Mouse (Mus musculus): ENCODE data around the gene Golm1. TPM values are rescaled to one million over a fixed set of nuclear protein-coding genes. Genes with fewer than 3 reads are reported as not detected.

The Golm1 gene
- polyA plus RNA-seq, 2 experiments = 25.5 to 43.3 TPM

DNA sequence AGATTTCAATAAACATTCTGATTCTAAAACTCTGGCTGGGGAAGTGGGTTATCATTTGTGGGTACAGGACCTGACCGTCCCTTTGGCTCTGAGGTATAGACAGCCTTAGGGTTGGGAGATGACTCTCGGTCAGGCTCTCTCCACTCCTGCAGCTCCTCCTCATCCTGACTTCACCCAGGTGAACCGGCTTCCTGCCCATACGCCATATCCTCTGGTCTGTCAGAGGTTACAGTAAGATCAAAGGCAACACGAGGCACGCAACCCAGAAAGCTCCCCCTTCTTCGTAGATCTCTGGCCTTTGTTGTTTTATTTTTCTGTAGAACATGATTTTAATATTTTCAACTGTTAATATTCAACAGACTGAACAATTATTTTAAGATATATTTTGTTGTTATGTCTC lies 20.2 kb upstream of the Golm1 start:
- TF ChIP-seq EP300 (IDR thresholded peaks at IDR 0.05; ENCODE audit: low read depth) (no peak), CTCF (IDR thresholded peaks at IDR 0.05; ENCODE audit: low read depth) (no peak)
- no peak overlapping the region for H3K4me2 ChIP-seq (ENCODE audit: low read depth)
- no peaks in the 10 kb centered on the region for H3K4me1 ChIP-seq (replicated peaks; ENCODE audit: control insufficient read depth in 2 of 2, insufficient read depth in 2 of 2, low read length in 1 of 2)
- H3K9me3 ChIP-seq (ENCODE audit: control insufficient read depth, low read length) = no peaks in the 10 kb centered on the region
- no peaks in the 10 kb centered on the region for H3K36me3 ChIP-seq (replicated peaks; ENCODE audit: control insufficient read depth, insufficient read depth, low read depth)
- WGBS (ENCODE audit: insufficient replicate concordance) = 78% methylated on average over 7 of the region's 7 CpGs
- H3K27me3 ChIP-seq (ENCODE audit: control insufficient read depth, insufficient read depth, low read length) = no peaks in the 10 kb centered on the region
- no peak overlapping the region for H3K9ac ChIP-seq (replicated peaks)
- ATAC-seq (ENCODE audit: insufficient read depth) = no peak
- H3K4me3 ChIP-seq (ENCODE audit: insufficient read depth in 1 of 2, low read depth in 2 of 2, low read length in 2 of 2) = no peak overlapping the region
- no peak for DNase-seq (ENCODE audit: low read depth in 3 of 3, low spot score in 3 of 3)
- no peak overlapping the region for H3K27ac ChIP-seq

DNA sequence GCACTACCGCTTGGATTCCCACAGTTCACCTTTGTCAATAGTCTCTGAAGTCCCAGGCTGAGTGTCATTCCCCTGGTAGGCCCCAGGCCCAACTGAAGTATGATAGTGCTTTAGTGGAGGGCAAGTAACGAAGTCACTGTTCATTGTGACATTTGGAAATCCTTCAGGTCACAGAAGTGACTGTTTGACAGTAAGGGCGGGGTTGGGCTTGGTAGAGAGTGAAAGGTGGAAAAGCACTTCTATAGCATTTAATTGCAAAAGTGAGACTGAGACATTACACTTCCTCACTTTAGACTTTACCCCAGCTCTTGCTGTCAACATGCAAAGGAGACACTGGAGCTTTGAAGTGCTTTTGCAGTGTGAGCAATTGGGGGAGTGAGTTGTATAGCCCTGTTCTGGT lies 18.4 kb upstream of the Golm1 start, which contains the start of gene 4921517D22Rik:
Gene 4921517D22Rik, minus strand, starts transcription at position 101 of the 400 bp plus-strand sequence.
- 61% methylated on average over 3 of the region's 3 CpGs for WGBS (ENCODE audit: insufficient replicate concordance)
- Histone ChIP-seq H3K27ac (no peak within 1 kb of the TSS), H3K4me2 (ENCODE audit: low read depth) (no peak within 1 kb of the TSS), H3K9ac (replicated peaks) (no peak within 1 kb of the TSS), H3K4me1 (replicated peaks; ENCODE audit: control insufficient read depth in 2 of 2, insufficient read depth in 2 of 2, low read length in 1 of 2) (0 out of 4 replicates have a peak, but pooled peaks cover 0 to 2% of the 10 kb centered on the region in 2 experiments), H3K36me3 (replicated peaks; ENCODE audit: control insufficient read depth, insufficient read depth, low read depth) (no peaks in the 10 kb centered on the region), H3K27me3 (ENCODE audit: control insufficient read depth, insufficient read depth, low read length) (no peaks in the 10 kb centered on the region; the same call in 1 of the 2 replicates), H3K4me3 (ENCODE audit: insufficient read depth in 1 of 2, low read depth in 2 of 2, low read length in 2 of 2) (no peak within 1 kb of the TSS), H3K9me3 (ENCODE audit: control insufficient read depth, low read length) (no peaks in the 10 kb centered on the region)
- no peak for DNase-seq (ENCODE audit: low read depth in 3 of 3, low spot score in 3 of 3)
- TF ChIP-seq CTCF (IDR thresholded peaks at IDR 0.05; ENCODE audit: low read depth) (no peak), EP300 (IDR thresholded peaks at IDR 0.05; ENCODE audit: low read depth) (no peak)
- ATAC-seq (ENCODE audit: insufficient read depth) = no peak

DNA sequence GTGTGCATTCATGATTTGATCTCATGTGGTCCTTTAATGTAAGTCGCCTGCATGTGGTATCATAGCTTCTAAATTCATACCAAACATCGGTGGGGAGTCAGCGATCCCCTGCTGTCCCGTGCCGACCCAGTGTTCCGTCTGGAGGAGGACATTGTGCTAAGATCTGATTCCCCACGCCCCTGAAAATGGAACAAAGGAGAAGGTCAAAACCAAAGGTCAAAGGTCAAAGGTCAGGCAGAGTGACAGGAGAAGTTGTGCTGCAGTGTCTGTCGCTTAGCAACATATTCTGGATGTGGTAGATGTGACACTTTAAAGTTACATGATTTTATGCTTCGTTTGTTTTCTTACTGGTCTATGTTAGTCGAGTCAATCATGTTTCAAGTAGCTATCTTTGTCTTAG lies 15.9 kb upstream of the Golm1 start:
- DNase-seq (ENCODE audit: low read depth in 3 of 3, low spot score in 3 of 3) (no peak), ATAC-seq (ENCODE audit: insufficient read depth) (no peak)
- no peaks in the 10 kb centered on the region; the same call in 1 of the 2 replicates for H3K27me3 ChIP-seq (ENCODE audit: control insufficient read depth, insufficient read depth, low read length)
- no peak overlapping the region for H3K27ac ChIP-seq
- TF ChIP-seq EP300 (IDR thresholded peaks at IDR 0.05; ENCODE audit: low read depth) = no peak
- TF ChIP-seq CTCF (IDR thresholded peaks at IDR 0.05; ENCODE audit: low read depth) = no peak
- no peaks in the 10 kb centered on the region for H3K9me3 ChIP-seq (ENCODE audit: control insufficient read depth, low read length)
- 67% methylated on average over 10 of the region's 10 CpGs for whole genome bisulfite sequencing (ENCODE audit: insufficient replicate concordance)
- H3K36me3 ChIP-seq (replicated peaks; ENCODE audit: control insufficient read depth, insufficient read depth, low read depth) = no peaks in the 10 kb centered on the region
- H3K4me2 ChIP-seq (ENCODE audit: low read depth) = no peak overlapping the region
- H3K4me3 ChIP-seq (ENCODE audit: insufficient read depth in 1 of 2, low read depth in 2 of 2, low read length in 2 of 2) = no peak overlapping the region
- no peak overlapping the region for H3K9ac ChIP-seq (replicated peaks)
- H3K4me1 ChIP-seq (replicated peaks; ENCODE audit: control insufficient read depth in 2 of 2, insufficient read depth in 2 of 2, low read length in 1 of 2) = 0 out of 4 replicates have a peak, but pooled peaks cover 0 to 2% of the 10 kb centered on the region in 2 experiments

DNA sequence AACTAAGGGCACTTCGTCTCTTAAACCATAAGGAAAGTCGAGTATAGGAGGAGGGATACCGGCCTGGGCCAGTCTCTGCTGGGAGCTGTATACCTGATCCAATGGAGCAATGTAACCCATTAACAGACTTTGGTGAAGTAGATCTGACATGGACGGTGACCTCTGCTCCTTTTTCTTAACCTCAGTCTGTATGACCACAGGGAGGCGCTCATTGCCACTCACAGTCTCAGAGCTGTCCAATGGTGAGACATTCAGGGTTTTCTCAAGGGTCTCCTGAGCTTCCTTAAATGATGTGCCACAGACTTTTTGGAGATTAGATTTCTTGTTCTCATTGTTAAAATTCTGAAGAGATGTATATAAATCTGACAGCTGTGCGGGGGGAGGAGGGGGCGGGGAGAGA lies 15.0 kb upstream of the Golm1 start:
- TF ChIP-seq EP300 (IDR thresholded peaks at IDR 0.05; ENCODE audit: low read depth) (no peak), CTCF (IDR thresholded peaks at IDR 0.05; ENCODE audit: low read depth) (no peak)
- WGBS (ENCODE audit: insufficient replicate concordance) = 77% methylated on average over 7 of the region's 7 CpGs
- no peak overlapping the region for H3K9ac ChIP-seq (replicated peaks)

DNA sequence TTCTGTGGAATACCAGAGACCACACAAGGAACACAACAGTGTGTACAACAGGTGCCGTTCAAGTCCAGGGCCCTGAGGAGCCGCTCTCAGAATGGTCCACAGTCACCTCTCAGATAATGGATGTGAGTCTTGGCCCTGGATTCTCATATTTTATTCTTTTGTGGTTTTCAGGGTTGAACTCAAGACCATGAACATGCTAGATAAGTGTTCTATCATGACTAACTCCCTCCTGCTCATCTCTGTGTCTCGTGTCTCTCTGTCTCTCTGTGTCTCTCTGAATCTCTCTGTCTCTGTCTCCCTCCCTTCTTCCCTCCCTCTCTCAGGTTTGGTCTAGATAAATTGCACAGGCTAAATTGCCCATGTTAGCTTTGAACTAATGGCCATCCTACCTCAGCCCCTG lies 14.2 kb upstream of the Golm1 start:
- ATAC-seq (ENCODE audit: insufficient read depth) (no peak), DNase-seq (ENCODE audit: low read depth in 3 of 3, low spot score in 3 of 3) (no peak)
- H3K27me3 ChIP-seq (ENCODE audit: control insufficient read depth, insufficient read depth, low read length) = no peaks in the 10 kb centered on the region; the same call in 1 of the 2 replicates
- no peaks in the 10 kb centered on the region for H3K9me3 ChIP-seq (ENCODE audit: control insufficient read depth, low read length)
- H3K36me3 ChIP-seq (replicated peaks; ENCODE audit: control insufficient read depth, insufficient read depth, low read depth) = no peaks in the 10 kb centered on the region
- no peak overlapping the region for H3K9ac ChIP-seq (replicated peaks)
- H3K27ac ChIP-seq = no peak overlapping the region
- H3K4me2 ChIP-seq (ENCODE audit: low read depth) = no peak overlapping the region
- 51% methylated on average over 3 of the region's 3 CpGs for WGBS (ENCODE audit: insufficient replicate concordance)
- 0 out of 4 replicates have a peak, but pooled peaks cover 0 to 2% of the 10 kb centered on the region in 2 experiments for H3K4me1 ChIP-seq (replicated peaks; ENCODE audit: control insufficient read depth in 2 of 2, insufficient read depth in 2 of 2, low read length in 1 of 2)
- no peak overlapping the region for H3K4me3 ChIP-seq (ENCODE audit: insufficient read depth in 1 of 2, low read depth in 2 of 2, low read length in 2 of 2)
- TF ChIP-seq EP300 (IDR thresholded peaks at IDR 0.05; ENCODE audit: low read depth) (no peak), CTCF (IDR thresholded peaks at IDR 0.05; ENCODE audit: low read depth) (no peak)

More for the DNA sequence above, 15.0 kb upstream of the Golm1 start:
- no peak overlapping the region for H3K4me3 ChIP-seq (ENCODE audit: insufficient read depth in 1 of 2, low read depth in 2 of 2, low read length in 2 of 2)
- no peak for DNase-seq (ENCODE audit: low read depth in 3 of 3, low spot score in 3 of 3)
- H3K36me3 ChIP-seq (replicated peaks; ENCODE audit: control insufficient read depth, insufficient read depth, low read depth) = no peaks in the 10 kb centered on the region
- H3K4me2 ChIP-seq (ENCODE audit: low read depth) = no peak overlapping the region
- no peak overlapping the region for H3K27ac ChIP-seq
- no peak for ATAC-seq (ENCODE audit: insufficient read depth)
- no peaks in the 10 kb centered on the region; the same call in 1 of the 2 replicates for H3K27me3 ChIP-seq (ENCODE audit: control insufficient read depth, insufficient read depth, low read length)
- no peaks in the 10 kb centered on the region for H3K9me3 ChIP-seq (ENCODE audit: control insufficient read depth, low read length)
- H3K4me1 ChIP-seq (replicated peaks; ENCODE audit: control insufficient read depth in 2 of 2, insufficient read depth in 2 of 2, low read length in 1 of 2) = 0 out of 4 replicates have a peak, but pooled peaks cover 0 to 2% of the 10 kb centered on the region in 2 experiments

Measured in liver, embryonic 14.5 days (tissue).